ENCODE assay signal across 17 mouse cellular contexts in genomic region chr12:78290384-78290783, GRCm38 (mm10).
"Had no signal": no experiment of that assay in that cellular context is flagged by ENCODE, and none has a peak within 500 bp of the region (broad histone marks: within the 10 kb centered on the region; RNA-seq: fewer than 3 reads in every experiment).

No protein-coding gene starts in this region.

- H3K9ac ChIP-seq: lung, embryonic 15.5 days; midbrain, embryonic 13.5 days; midbrain, embryonic 15.5 days; neural tube, embryonic 12.5 days; stomach, embryonic 15.5 days had no signal

- ATAC-seq: lung, postnatal 0 days; midbrain, embryonic 13.5 days; midbrain, embryonic 15.5 days had no signal

- DNase-seq: lung, adult 2 months; lung, postnatal 14 days; lung, postnatal 36 days; right cerebral cortex, postnatal 14 days; thymus, adult 2 months; thymus, postnatal 25 days; thymus, postnatal 4 days had no signal

- H3K4me1 ChIP-seq: lung, embryonic 15.5 days; midbrain, embryonic 13.5 days; midbrain, embryonic 15.5 days; neural tube, embryonic 12.5 days; stomach, embryonic 15.5 days had no signal

- H3K36me3 ChIP-seq: lung, embryonic 15.5 days; midbrain, embryonic 13.5 days; midbrain, embryonic 15.5 days; neural tube, embryonic 12.5 days; stomach, embryonic 15.5 days had no signal

- H3K4me2 ChIP-seq: lung, embryonic 15.5 days; midbrain, embryonic 11.5 days; midbrain, embryonic 13.5 days; midbrain, embryonic 15.5 days; neural tube, embryonic 12.5 days; stomach, embryonic 15.5 days had no signal

- H3K27me3 ChIP-seq: lung, embryonic 15.5 days; megakaryocyte, embryonic 14.5 days; midbrain, embryonic 13.5 days; midbrain, embryonic 15.5 days; neural tube, embryonic 12.5 days; stomach, embryonic 15.5 days had no signal

- H3K9me3 ChIP-seq: lung, embryonic 15.5 days; megakaryocyte, embryonic 14.5 days; midbrain, embryonic 13.5 days; midbrain, embryonic 15.5 days; neural tube, embryonic 12.5 days; stomach, embryonic 15.5 days had no signal

- H3K27ac ChIP-seq: lung, embryonic 15.5 days; macrophage; midbrain, embryonic 13.5 days; midbrain, embryonic 15.5 days; neural tube, embryonic 12.5 days; stomach, embryonic 15.5 days; stomach, postnatal 0 days had no signal

- H3K4me3 ChIP-seq: lung, embryonic 15.5 days; megakaryocyte, embryonic 14.5 days; midbrain, embryonic 13.5 days; midbrain, embryonic 15.5 days; neural tube, embryonic 12.5 days; stomach, embryonic 15.5 days had no signal
